Mouse (Mus musculus): ENCODE measurements at regions not wholly inside any gene's neighbourhood (a gene's known extent, or its start where the extent isn't known, plus 50 kb on each side); places are given as distances from the start of the nearest gene placed in this dataset.

- Histone ChIP-seq H3K4me3 (ENCODE audit: low read depth, low read length) (no peak overlapping the region), H3K9ac (replicated peaks; ENCODE audit: low read depth) (no peak overlapping the region), H3K9me3 (ENCODE audit: low read length) (no peaks in the 10 kb centered on the region), H3K27me3 (replicated peaks; ENCODE audit: insufficient read depth, low read length) (no peaks in the 10 kb centered on the region), H3K36me3 (ENCODE audit: insufficient read depth, low read length) (no peaks in the 10 kb centered on the region), H3K27ac (ENCODE audit: low read length) (no peak overlapping the region), H3K4me2 (replicated peaks; ENCODE audit: low read depth, low read length) (no peak overlapping the region), H3K4me1 (ENCODE audit: insufficient read depth, low read depth, low read length) (no peaks in the 10 kb centered on the region)
- WGBS: 63% methylated on average over 4 of the region's 4 CpGs
- ATAC-seq (no peak), DNase-seq (ENCODE audit: low spot score) (no peak)
- TF ChIP-seq CTCF (IDR thresholded peaks at IDR 0.05) (peak; percentile 38), EP300 (IDR thresholded peaks at IDR 0.05) (no peak)
These were observed 163.8 kb downstream of the Gm26897 start for GRCm38 (mm10) chr5:111897568-111897967.

GRCm38 (mm10) chr5:111898482-111898881 is 164.8 kb downstream of the Gm26897 start:
- TF ChIP-seq CTCF (IDR thresholded peaks at IDR 0.05) (no peak), EP300 (IDR thresholded peaks at IDR 0.05) (no peak)
- H3K27ac ChIP-seq (ENCODE audit: low read length): no peak overlapping the region
- no peaks in the 10 kb centered on the region for H3K4me1 ChIP-seq (ENCODE audit: insufficient read depth, low read depth, low read length)
- no peaks in the 10 kb centered on the region for H3K36me3 ChIP-seq (ENCODE audit: insufficient read depth, low read length)
- no peaks in the 10 kb centered on the region for H3K27me3 ChIP-seq (replicated peaks; ENCODE audit: insufficient read depth, low read length)
- H3K9me3 ChIP-seq (ENCODE audit: low read length): no peaks in the 10 kb centered on the region
- no peak overlapping the region for H3K9ac ChIP-seq (replicated peaks; ENCODE audit: low read depth)
- H3K4me2 ChIP-seq (replicated peaks; ENCODE audit: low read depth, low read length): no peak overlapping the region
- no peak for DNase-seq (ENCODE audit: low spot score)
- no peak overlapping the region for H3K4me3 ChIP-seq (ENCODE audit: low read depth, low read length)
- no peak for ATAC-seq
- whole genome bisulfite sequencing: 74% methylated on average over 12 of the region's 12 CpGs

- Histone ChIP-seq H3K27me3 (replicated peaks; ENCODE audit: insufficient read depth, low read length) (no peaks in the 10 kb centered on the region), H3K4me3 (ENCODE audit: low read depth, low read length) (no peak overlapping the region), H3K36me3 (ENCODE audit: insufficient read depth, low read length) (no peaks in the 10 kb centered on the region), H3K4me1 (ENCODE audit: insufficient read depth, low read depth, low read length) (no peaks in the 10 kb centered on the region), H3K9ac (replicated peaks; ENCODE audit: low read depth) (no peak overlapping the region), H3K9me3 (ENCODE audit: low read length) (no peaks in the 10 kb centered on the region), H3K4me2 (replicated peaks; ENCODE audit: low read depth, low read length) (no peak overlapping the region), H3K27ac (ENCODE audit: low read length) (no peak overlapping the region)
- no peak for DNase-seq (ENCODE audit: low spot score)
- TF ChIP-seq CTCF (IDR thresholded peaks at IDR 0.05) (no peak), EP300 (IDR thresholded peaks at IDR 0.05) (no peak)
- no peak for ATAC-seq
- WGBS: 60% methylated on average over 5 of the region's 5 CpGs
These were observed 167.5 kb downstream of the Gm26897 start for GRCm38 (mm10) chr5:111901197-111901596.

GRCm38 (mm10) chr5:111901678-111902077 is 168.0 kb downstream of the Gm26897 start:
- DNase-seq (ENCODE audit: low spot score): peak; percentile 64
- TF ChIP-seq EP300 (IDR thresholded peaks at IDR 0.05): no peak
- TF ChIP-seq CTCF (IDR thresholded peaks at IDR 0.05): no peak
- no peak for ATAC-seq
- Histone ChIP-seq H3K4me3 (ENCODE audit: low read depth, low read length) (no peak overlapping the region), H3K9ac (replicated peaks; ENCODE audit: low read depth) (no peak overlapping the region), H3K36me3 (ENCODE audit: insufficient read depth, low read length) (no peaks in the 10 kb centered on the region), H3K9me3 (ENCODE audit: low read length) (no peaks in the 10 kb centered on the region), H3K4me2 (replicated peaks; ENCODE audit: low read depth, low read length) (no peak overlapping the region), H3K4me1 (ENCODE audit: insufficient read depth, low read depth, low read length) (no peaks in the 10 kb centered on the region), H3K27ac (ENCODE audit: low read length) (no peak overlapping the region), H3K27me3 (replicated peaks; ENCODE audit: insufficient read depth, low read length) (no peaks in the 10 kb centered on the region)
- WGBS: 13% methylated on average over 5 of the region's 5 CpGs

- ATAC-seq (no peak), DNase-seq (ENCODE audit: low spot score) (no peak)
- TF ChIP-seq EP300 (IDR thresholded peaks at IDR 0.05): no peak
- TF ChIP-seq CTCF (IDR thresholded peaks at IDR 0.05): no peak
- Histone ChIP-seq H3K36me3 (ENCODE audit: insufficient read depth, low read length) (no peaks in the 10 kb centered on the region), H3K4me2 (replicated peaks; ENCODE audit: low read depth, low read length) (no peak overlapping the region), H3K9ac (replicated peaks; ENCODE audit: low read depth) (no peak overlapping the region), H3K9me3 (ENCODE audit: low read length) (no peaks in the 10 kb centered on the region), H3K27ac (ENCODE audit: low read length) (no peak overlapping the region), H3K4me1 (ENCODE audit: insufficient read depth, low read depth, low read length) (no peaks in the 10 kb centered on the region), H3K4me3 (ENCODE audit: low read depth, low read length) (no peak overlapping the region), H3K27me3 (replicated peaks; ENCODE audit: insufficient read depth, low read length) (no peaks in the 10 kb centered on the region)
- WGBS: 82% methylated on average over 14 of the region's 14 CpGs
These were observed 174.4 kb downstream of the Gm26897 start for GRCm38 (mm10) chr5:111908085-111908484.

GRCm38 (mm10) chr5:111910514-111910913 is 176.8 kb downstream of the Gm26897 start:
- no peak overlapping the region for H3K9ac ChIP-seq (replicated peaks; ENCODE audit: low read depth)
- H3K27me3 ChIP-seq (replicated peaks; ENCODE audit: insufficient read depth, low read length): no peaks in the 10 kb centered on the region
- H3K9me3 ChIP-seq (ENCODE audit: low read length): no peaks in the 10 kb centered on the region
- H3K4me2 ChIP-seq (replicated peaks; ENCODE audit: low read depth, low read length): no peak overlapping the region
- H3K36me3 ChIP-seq (ENCODE audit: insufficient read depth, low read length): no peaks in the 10 kb centered on the region
- ATAC-seq: no peak
- no peak overlapping the region for H3K4me3 ChIP-seq (ENCODE audit: low read depth, low read length)
- H3K4me1 ChIP-seq (ENCODE audit: insufficient read depth, low read depth, low read length): no peaks in the 10 kb centered on the region
- no peak overlapping the region for H3K27ac ChIP-seq (ENCODE audit: low read length)
- TF ChIP-seq CTCF (IDR thresholded peaks at IDR 0.05) (no peak), EP300 (IDR thresholded peaks at IDR 0.05) (no peak)
- WGBS: 60% methylated on average over 8 of the region's 8 CpGs
- DNase-seq (ENCODE audit: low spot score): no peak

GRCm38 (mm10) chr5:111913354-111913753 is 179.6 kb downstream of the Gm26897 start:
- Histone ChIP-seq H3K4me1 (ENCODE audit: insufficient read depth, low read depth, low read length) (no peaks in the 10 kb centered on the region), H3K9ac (replicated peaks; ENCODE audit: low read depth) (no peak overlapping the region), H3K4me3 (ENCODE audit: low read depth, low read length) (no peak overlapping the region), H3K36me3 (ENCODE audit: insufficient read depth, low read length) (no peaks in the 10 kb centered on the region), H3K27me3 (replicated peaks; ENCODE audit: insufficient read depth, low read length) (no peaks in the 10 kb centered on the region), H3K27ac (ENCODE audit: low read length) (no peak overlapping the region), H3K4me2 (replicated peaks; ENCODE audit: low read depth, low read length) (no peak overlapping the region), H3K9me3 (ENCODE audit: low read length) (no peaks in the 10 kb centered on the region)
- ATAC-seq (no peak), DNase-seq (ENCODE audit: low spot score) (no peak)
- WGBS: 59% methylated on average over 7 of the region's 7 CpGs
- TF ChIP-seq CTCF (IDR thresholded peaks at IDR 0.05) (no peak), EP300 (IDR thresholded peaks at IDR 0.05) (no peak)
